Mouse (Mus musculus) lung, adult 2 months (tissue): ENCODE results near the gene Dock9.

Source experiments
- CTCF ChIP-seq: fragments of 200-500 bp; IDR thresholded peaks from 2 replicates; pipeline ENCODE4 v1.5.1; 2011; ENCODE audit warnings: mild to moderate bottlenecking, low read length, control low read depth; ENCODE audit not compliant: insufficient read depth
- POLR2A ChIP-seq: fragments of 200-500 bp; IDR thresholded peaks from 2 replicates; pipeline ENCODE4 v1.6.1; 2011; ENCODE audit warnings: low read depth, mild to moderate bottlenecking, control low read depth, low read length, borderline replicate concordance; ENCODE audit errors: extremely low read depth

DNA sequence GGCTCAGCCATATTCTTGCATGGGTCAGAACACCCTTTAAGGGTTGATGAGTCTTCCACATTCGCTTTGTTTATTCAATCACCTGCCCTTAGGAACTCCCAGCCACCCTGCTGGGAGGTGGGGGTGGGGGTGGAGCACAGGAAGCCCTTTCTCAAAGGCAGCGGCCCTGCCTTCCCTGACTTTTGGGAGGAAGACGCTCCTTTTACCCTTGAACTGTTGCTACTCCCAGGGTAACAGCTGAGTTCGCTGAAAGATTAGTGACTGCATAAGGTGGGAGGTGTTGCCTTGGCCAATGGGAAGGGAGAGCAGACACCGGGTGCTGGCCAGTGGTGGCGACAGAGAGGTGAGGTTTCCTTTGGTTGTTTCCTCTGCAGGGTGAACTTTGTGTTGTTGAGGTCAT lies 291.3 kb downstream of the Dock9 start:
- TF ChIP-seq CTCF (no peak), POLR2A (no peak)
